Mouse (Mus musculus) megakaryocyte progenitor cell, adult 5-6 weeks (primary cell): ENCODE results near the gene Clec11a. TPM values are rescaled to one million over a fixed set of nuclear protein-coding genes. Genes with fewer than 3 reads are reported as not detected.

Source experiments
- ATAC-seq: replicated peaks from 2 replicates; pipeline ENCODE4 v1.8.0; 2016; ENCODE audit warnings: mild to moderate bottlenecking, moderate TSS enrichment, inconsistent platforms; ENCODE audit not compliant: poor library complexity
- total RNA-seq, 2 experiments: library from RNA; stranded (forward) in 1 of 2; stranded (reverse) in 1 of 2; fragments of 157-497, 149-512 nt in 1 of 2; fragments of 200-1000 nt in 1 of 2; gene quantifications; 2 replicates each; pipeline versions ENCODE4 v1.2.3 to v1.2.4; 2015 to 2017

The Clec11a gene
- total RNA-seq, 2 experiments from 2014 or later = 4.1 to 4.2 TPM

DNA sequence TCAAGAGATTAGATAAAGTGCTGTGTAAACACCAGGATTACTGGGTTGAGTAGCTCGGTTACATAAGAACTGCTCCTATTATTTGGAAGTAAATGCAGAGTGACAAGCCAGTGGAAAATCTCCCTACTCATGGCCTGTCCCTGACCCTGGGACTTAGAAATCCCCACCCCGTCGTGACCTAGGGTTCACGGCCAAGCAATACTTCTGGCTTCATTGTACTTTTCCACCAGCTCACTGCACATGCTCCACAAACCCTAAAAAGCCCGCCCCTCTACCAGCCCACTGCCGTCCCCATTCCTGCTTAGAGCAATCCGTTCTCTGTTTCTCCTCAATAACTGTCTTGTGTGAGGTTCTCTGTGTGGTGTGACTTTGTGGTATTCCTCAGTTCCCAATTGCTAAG lies 18.9 kb downstream of the Clec11a start:
- no peak for ATAC-seq

DNA sequence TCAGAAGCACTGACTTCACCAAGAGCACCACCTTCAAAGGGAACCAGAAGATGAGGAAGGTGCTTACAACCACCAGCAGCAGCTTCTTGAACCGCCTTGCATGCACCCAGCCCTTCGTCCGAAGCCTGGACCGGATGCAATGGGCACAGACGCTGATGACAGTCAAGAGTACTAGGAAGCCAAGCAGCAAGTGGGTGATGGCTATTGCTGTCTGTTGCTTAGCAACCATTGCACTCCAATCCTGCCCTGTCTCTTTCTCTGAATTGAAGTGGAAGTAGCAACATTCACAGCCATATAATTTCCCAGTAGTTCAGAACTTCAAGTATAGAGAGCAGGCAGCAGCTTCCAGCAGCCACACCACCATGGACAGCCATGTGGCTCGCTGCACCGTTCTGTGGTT lies 25.1 kb downstream of the Clec11a start:
- no peak for ATAC-seq

DNA sequence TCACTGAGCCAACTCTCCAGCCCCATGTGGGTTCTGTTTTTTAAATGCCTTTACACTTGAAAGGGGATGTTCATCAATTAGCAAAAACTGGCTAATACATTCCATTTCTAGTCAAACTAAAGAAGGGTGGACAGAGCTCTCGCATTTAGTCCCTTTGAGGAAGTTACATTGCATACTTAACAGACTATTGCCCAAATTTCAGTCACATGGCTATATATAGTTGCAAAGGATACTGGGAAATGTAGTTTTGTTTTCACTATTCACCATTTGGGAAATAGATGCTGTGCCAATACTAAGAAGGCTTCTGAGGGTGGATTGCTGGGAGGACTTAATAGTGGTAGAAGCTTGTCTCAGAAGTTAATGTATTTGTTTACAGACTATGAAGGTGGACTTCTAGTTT lies 25.7 kb downstream of the Clec11a start:
- peak; percentile 89 for ATAC-seq

DNA sequence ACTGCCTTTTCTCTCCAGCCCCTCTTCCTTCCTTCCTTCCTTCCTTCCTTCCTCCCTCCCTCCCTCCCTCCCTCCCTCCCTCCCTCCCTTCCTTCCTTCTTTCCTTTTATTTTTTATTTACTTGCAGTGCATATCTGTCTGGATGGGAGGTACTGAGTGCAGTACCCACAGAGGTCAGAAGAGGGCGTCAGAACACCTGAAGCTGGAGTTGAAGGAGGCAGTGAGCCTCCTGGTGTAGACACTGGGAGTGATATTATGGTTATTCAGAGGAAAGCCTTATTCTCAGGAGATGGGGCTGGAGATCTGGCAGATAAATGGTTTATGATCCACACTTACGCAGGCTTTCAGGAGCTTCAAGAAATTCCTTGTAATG lies 29.5 kb downstream of the Clec11a start:
- ATAC-seq = peak; percentile 61

DNA sequence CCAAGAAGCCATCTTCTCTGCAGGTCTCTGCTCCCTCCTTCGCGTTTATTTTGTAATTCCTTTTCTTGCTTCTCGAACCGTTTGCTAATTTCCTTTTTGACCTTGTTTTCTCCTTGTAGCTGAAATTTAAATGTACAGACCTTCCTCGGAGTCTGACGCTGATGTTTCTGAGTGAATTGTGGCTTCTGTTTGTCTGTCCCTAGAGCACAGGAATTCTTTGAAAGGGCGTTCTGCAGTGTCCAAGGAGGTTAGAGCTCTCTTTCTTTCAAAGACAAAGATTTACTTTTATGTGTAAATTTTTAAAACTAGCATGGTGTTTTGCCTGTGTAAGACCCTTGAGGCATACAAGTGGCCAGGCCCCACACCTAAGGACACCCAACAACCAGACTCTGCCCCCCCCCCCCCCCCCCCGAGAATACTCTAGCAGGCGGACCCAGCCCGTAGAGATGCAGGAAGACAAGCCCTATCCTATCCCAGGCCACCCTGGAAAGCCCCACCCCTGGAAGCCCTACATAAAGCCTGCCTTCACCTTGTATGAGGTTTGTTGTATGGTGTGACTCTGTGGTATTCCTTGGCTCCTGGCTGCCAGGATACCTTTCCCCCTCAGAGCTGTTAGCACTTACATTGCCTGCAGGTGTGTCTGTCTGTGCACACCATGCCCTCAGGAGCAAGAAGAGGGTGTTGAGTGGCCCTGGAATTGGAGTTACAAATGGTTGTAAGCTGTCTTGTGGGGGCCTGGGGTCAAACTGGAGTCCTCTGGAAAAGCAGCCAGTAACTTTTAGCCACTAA lies 30.0 kb downstream of the Clec11a start:
- ATAC-seq = no peak

DNA sequence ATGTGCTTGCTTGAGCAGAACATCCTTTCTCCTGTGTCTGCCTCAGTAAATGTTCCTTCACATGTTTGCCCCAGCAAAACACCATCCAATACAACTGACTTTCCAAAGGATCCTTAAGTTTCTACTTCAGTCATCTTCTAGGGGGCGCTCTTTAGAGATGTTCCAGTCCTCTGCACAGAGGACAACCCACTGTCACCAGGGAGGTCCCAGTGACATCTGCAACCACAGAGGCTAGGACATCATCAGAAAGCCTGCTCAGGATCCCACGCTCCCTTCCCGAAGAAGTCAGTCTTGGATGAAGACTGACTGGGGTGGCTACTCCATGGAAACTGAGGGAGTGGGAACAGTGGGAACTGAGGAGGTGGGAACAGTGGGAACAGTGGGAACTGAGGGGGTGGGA lies 31.2 kb downstream of the Clec11a start:
- no peak for ATAC-seq

DNA sequence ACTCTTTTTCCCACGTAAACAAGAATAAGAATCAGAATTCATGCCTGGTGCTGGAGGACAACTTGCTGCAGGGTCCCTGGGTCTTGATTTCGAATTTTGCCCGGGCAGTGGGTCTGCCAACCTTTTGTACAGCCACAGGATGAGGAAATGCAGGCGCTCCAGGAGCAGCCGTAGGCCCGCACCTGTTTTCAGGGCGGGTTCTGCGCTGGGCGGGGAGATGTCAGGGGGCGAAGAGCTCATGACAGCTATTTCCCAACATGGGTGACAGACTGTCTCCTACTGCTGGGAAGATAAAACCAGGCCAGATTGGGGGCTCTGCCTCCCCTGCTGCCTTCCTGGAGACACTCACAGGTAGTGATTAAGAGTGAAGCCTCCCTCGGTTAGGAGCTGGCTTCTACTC lies 32.6 kb downstream of the Clec11a start:
- no peak for ATAC-seq

DNA sequence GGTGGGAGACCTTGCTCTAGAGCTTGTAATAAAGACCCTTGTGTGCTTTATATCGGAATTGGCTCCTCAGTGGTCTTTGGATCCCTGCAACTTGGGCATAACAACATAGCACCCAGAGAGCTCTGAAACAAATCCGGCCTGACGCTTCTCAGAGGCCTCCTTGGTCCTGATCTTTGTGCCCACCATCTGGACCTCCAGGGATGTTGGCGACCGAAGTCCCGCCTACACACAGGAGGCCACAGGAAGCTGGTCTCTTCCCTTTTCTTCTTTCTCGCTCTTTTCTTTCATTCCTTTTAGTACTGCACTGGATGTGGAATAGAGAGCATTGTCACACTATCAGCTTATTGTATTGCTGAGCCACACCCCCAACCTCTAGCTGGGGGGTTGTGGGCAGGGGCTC lies 33.3 kb downstream of the Clec11a start:
- ATAC-seq = no peak

DNA sequence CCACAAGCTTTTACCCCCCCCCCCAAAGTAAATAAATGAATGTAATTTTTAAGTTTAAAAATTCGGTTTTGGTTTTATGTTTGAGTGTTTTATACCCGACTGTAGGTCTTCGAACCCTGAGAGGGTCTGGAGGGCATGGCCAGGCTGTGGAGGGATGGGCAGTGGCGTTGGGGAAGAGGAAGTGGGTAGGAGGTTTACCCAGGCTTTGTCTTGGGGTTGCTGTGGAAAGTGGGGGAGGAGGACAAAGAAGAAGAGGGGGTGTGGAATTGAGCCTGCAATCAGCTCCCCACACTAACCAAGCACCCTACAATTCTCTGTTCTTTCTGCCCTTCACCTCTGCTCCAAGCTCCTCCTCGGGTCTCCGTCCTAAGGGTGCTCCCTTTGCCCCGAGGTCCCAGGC lies 34.2 kb downstream of the Clec11a start:
- ATAC-seq = peak; percentile 57

DNA sequence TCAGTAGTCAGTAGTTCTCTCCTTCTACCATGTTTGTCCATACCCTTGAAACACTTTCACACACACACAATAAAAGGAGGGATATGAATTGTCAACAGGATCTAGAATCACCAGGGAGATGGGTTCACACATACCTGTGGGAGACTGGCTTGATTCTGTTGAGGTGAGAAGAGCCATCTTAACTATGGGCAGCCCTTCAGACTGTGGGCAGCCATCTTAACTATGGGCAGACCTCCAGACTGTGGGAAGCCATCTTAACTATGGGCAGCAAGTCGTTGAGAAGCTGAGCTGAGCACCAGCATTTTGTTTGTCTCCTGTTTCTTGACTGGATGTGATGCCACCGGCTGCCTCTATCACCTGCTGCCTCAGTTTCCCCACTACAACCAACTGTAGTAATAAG lies 35.4 kb downstream of the Clec11a start:
- peak; percentile 44; the same call in 1 of the 2 replicates for ATAC-seq

DNA sequence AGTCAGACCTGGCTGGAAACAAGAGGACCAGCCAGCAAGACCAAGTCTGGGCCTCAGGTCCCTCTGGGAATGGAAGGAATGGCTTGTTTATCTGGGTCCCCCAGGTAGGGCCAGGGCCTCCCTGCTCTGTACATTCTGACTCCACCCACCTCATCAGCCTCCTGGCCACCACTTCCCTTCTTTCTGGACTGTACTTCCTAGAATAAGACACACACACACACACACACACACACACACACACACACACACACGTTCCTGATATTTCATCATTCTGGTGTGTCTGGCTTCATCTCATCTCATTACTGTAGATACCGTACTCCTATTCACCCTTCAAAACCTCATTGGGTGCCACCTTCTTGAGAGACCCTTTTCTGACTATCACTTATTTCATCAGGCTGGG lies 37.3 kb downstream of the Clec11a start:
- peak; percentile 72 for ATAC-seq

DNA sequence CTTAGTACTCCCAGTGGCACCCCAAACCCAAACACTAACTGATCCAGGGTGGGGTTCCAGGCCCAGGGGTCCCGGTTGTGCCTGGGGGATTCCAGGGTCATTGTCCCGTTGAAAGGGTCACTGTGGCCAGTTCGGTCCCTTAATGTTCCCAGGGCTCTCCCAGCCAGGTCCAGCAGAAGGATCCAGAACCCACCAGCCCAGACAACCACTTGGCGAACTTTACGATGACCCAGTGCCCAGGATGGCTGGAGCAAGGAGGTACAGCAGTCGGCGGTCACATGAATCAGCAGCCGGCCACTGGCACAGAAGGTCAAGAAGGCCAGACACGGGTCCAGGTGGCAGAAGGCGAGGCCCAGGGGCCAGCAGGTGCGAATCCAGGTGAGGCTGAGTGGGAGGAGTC lies 38.6 kb downstream of the Clec11a start:
- ATAC-seq = no peak

DNA sequence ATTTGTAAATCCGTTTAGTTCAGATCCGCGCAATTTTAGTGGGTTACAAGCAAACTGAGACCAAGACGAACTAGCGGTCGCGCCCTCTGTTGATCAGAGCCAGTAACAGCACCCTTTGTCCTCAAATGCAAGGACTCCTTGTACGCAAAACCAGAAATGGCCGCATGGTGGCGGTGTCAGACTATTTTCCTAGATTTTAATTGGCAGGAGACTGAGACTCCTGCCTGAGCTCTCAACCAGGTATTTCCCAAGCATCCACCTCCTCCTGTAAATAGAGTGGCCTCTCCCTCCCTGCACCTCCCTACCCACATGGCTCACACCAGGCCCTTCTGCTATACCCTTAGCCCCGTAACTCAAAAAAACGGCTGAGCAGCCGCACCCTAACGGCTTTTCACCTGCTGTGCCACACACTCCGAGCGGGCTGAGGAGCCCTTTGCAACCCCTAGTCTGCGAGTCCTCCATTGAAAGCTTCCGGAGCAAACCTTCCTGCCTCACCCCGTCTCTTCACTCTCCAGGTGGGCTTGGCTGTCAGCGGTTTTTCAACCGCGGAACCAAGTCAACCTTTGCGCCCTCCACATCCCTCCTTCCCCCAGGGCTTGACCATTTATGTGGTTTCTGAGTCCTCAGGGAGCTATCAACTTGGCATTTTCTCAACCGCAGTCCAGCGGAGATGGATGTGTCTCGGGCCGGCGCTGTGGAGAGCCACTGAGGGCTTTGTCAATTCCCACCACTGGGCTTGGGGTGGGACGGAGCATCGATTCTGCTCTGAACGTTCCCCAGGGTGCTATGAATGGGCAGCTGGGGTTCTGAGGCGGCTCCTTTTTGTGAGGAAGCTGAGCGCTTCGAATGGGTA lies 43.7 kb downstream of the Clec11a start:
- ATAC-seq = peak; percentile 98

DNA sequence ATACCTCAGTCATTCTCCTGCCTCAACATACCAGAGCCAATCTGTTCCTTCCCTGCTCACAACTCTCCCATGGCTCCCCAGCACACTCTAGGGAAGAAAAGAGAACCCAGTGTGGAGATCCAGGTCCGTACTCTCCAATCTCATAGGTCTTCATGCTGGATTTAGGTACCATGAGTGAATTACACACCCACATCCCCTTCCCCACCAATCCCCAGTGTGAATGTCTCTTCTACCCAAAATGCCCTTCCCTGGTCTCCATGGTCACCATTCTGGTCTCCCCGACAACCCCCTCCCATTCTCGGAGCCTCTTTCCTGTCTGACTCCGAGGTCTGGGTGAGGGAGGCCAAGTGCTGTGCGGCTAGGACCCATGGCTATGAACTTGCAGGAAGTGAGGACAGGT lies 45.6 kb downstream of the Clec11a start, which contains the start of gene Gm15517:
Gene Gm15517, plus strand, starts transcription at position 301 of the 400 bp plus-strand sequence.
- no peak for ATAC-seq

DNA sequence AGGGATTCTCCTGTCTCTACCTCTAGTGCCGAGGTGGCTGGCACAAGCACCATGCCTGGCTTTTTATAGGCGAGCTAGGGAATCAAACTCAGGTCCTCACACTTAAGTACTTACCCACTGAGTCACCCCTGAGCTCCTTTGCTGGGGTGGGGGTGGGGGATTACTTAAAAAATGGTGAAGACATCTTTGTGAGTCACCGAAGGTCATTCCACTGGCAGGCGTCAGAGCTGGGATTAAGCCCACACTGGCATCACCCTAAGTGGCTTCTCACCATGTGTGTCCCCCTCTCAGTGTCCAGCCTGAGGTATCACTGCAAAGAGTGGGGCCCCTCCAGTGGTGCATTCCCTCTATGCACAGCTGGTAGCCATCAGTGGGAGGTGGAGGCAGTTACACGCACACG lies 46.3 kb downstream of the Clec11a start:
- no peak for ATAC-seq

DNA sequence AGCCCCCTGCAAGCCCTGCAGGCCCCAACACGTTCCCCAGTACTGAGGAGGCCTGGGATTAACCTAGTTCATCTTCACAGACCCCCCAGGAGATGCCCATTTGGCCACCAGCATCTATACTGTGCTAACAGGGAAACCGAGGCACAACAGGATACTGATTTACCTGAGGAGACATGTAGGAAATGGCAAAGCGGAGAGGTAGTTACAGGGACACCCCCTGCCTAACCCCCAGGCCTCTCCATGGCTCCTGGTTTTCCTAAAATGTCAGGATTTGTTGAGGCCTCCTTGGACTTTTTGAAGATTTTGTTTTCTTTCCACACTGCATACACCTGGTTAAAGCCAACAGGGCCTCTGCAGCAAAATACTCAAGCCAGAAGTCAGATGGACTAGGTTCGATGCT lies 49.4 kb downstream of the Clec11a start, which contains the start of gene Acp4:
Gene Acp4, minus strand, starts transcription at position 101 of the 400 bp plus-strand sequence.
- ATAC-seq = no peak

DNA sequence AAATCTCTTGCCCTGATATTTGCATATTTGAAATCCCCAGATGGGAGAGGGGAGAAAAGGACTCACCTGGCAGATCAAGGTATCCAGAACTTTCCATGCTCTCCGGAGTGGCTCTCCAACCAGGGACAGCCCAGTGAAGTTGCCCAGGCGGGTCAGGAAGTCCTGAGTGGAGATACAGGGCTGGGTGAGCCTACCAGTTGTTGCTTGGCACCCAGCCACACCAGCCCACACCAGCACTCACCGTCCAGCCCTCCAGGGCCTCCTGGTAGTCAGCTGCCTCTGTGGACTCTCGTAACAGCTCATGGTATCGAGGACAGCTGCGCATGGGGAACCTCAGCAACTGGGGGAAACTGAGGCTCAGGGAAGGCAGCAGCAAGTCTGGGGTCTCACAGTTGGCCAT lies 51.8 kb downstream of the Clec11a start:
- no peak for ATAC-seq

DNA sequence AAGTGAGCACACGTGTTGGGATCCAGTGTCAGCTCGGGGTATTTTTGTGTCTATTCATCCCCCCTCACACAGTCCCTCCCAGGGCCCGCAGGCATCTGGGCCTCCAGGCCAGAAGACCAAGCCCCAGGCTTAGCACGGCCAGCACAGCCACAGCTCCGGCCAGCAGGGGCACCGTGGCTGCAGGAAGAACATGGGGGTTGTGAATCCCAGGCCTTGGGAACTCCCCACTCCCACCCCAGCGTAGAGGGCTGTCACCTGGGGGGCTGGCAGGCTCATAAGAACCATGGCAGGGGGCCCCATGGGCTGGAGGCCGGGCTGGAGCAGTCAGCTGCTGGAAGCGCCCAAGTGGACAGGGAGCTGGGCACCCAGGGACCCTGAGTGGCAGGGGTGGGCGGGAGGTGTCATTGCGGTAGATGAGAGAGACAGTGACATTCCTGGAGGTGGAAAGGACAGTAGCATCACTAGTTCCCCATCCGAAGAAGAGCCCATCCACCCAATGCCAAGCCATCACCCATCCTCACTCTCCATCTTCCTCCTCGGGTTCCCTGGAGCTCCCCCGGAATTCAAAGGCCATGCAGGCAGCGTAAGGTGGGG lies 53.6 kb downstream of the Clec11a start:
- 0 out of 2 replicates have a peak, but pooled peaks have one; percentile 12 for ATAC-seq
